8 mouse cellular contexts compared by ENCODE assay signal in genomic region chr7:45019031-45019571, GRCm38 (mm10). TPM values are rescaled to one million over a fixed set of nuclear protein-coding genes. Genes with fewer than 3 reads are reported as not detected.
DNase-seq lines count a peak whose midpoint lies in the region; ATAC-seq lines count a peak whose summit lies in the region.

No protein-coding gene starts in this region.

- DNase-seq in adrenal gland, adult (ENCODE audit: inconsistent age in 2 of 2, low spot score in 1 of 2) = peak; percentile 81 to 90
- no peak for DNase-seq in adrenal gland, postnatal 4 days (ENCODE audit: low spot score in 2 of 2)
- peak; percentile 58 for DNase-seq in adrenal gland, postnatal 14 days
- peak; percentile 91 for DNase-seq in heart, adult 8-10 months (ENCODE audit: low spot score)
- peak; percentile 76 for DNase-seq in kidney, adult 18-20 months
- peak; percentile 41 to 71 for DNase-seq in urinary bladder, postnatal 36 days (ENCODE audit: low spot score in 2 of 2)
- no peak for DNase-seq in frontal cortex, postnatal 25 days (ENCODE audit: low spot score in 2 of 2)

- peak overlapping the region; percentile 87 for H3K4me2 ChIP-seq in lung, embryonic 15.5 days

- 20% methylated on average over 8 of the region's 8 CpGs for WGBS in lung, embryonic 15.5 days

- H3K9me3 ChIP-seq in lung, embryonic 15.5 days = no peaks in the 10 kb centered on the region

- H3K4me3 ChIP-seq in lung, embryonic 15.5 days = peak overlapping the region; percentile 98

- H3K27me3 ChIP-seq in lung, embryonic 15.5 days = 0 out of 2 replicates have a peak, but pooled peaks cover 5% of the 10 kb centered on the region

- ATAC-seq in lung, embryonic 15.5 days (ENCODE audit: borderline replicate concordance, extremely low read depth, low FRiP score, low TSS enrichment) = no peak

- peak overlapping the region; percentile 100 for H3K27ac ChIP-seq in lung, embryonic 15.5 days

- no peaks in the 10 kb centered on the region for H3K36me3 ChIP-seq in lung, embryonic 15.5 days

- peak overlapping the region; percentile 8; the same call in 1 of the 2 replicates for H3K9ac ChIP-seq in lung, embryonic 15.5 days

- H3K4me1 ChIP-seq in lung, embryonic 15.5 days = peaks cover 29% of the 10 kb centered on the region

RNA-seq across cellular contexts. Expression of gene Rras, which starts 1.3 kb away (rescaled TPM):
- total RNA-seq in adrenal gland, postnatal 4 days (2021) = 10 to 100 TPM; 58.9 to 59.7 TPM
- total RNA-seq in adrenal gland, postnatal 14 days (2021) = 60.3 and 63.4 TPM in 2 replicates
- total RNA-seq in heart, adult 8-10 months (2022) = 10 to 100 TPM; 40.2 to 49.8 (median 44.1) TPM
- polyA plus RNA-seq in lung, embryonic 15.5 days (2015; fragmentation: Nextera tagmentation; extraction: Ambion mirVana) = 49.7 and 50.4 TPM in 2 replicates

RNA-seq across cellular contexts. Expression of gene Scaf1, which starts 2.9 kb away (rescaled TPM):
- total RNA-seq in adrenal gland, postnatal 4 days (2021) = 100 to 1,000 TPM; 114 TPM
- 76.3 and 77.2 TPM in 2 replicates for total RNA-seq in adrenal gland, postnatal 14 days (2021)
- total RNA-seq in heart, adult 8-10 months (2022) = 10 to 100 TPM; 46.8 to 56.2 (median 49.7) TPM
- polyA plus RNA-seq in lung, embryonic 15.5 days (2015; fragmentation: Nextera tagmentation; extraction: Ambion mirVana) = 35.5 and 36.5 TPM in 2 replicates

RNA-seq across cellular contexts. Expression of gene Bcl2l12, which starts 20.6 kb away (rescaled TPM):
- total RNA-seq in adrenal gland, postnatal 4 days (2021) = 10 to 100 TPM; 23.8 to 28.5 TPM
- 16.1 and 16.6 TPM in 2 replicates for total RNA-seq in adrenal gland, postnatal 14 days (2021)
- 10 to 100 TPM in 3 of 4 experiments, 1 to 10 TPM in 1; 8.6 to 13.5 (median 11.0) TPM for total RNA-seq in heart, adult 8-10 months (2022)
- 66.3 and 66.7 TPM in 2 replicates for polyA plus RNA-seq in lung, embryonic 15.5 days (2015; fragmentation: Nextera tagmentation; extraction: Ambion mirVana)

RNA-seq across cellular contexts. Expression of gene Irf3, which starts 21.7 kb away (rescaled TPM):
- total RNA-seq in adrenal gland, postnatal 4 days (2021) = 100 to 1,000 TPM; 106 to 111 TPM
- 95.1 and 108 TPM in 2 replicates for total RNA-seq in adrenal gland, postnatal 14 days (2021)
- 10 to 100 TPM; 23.2 to 31.9 (median 27.0) TPM for total RNA-seq in heart, adult 8-10 months (2022)
- 88.1 and 92.6 TPM in 2 replicates for polyA plus RNA-seq in lung, embryonic 15.5 days (2015; fragmentation: Nextera tagmentation; extraction: Ambion mirVana)

RNA-seq across cellular contexts. Expression of gene Prmt1, which starts 32.7 kb away (rescaled TPM):
- 100 to 1,000 TPM; 380 to 390 TPM for total RNA-seq in adrenal gland, postnatal 4 days (2021)
- total RNA-seq in adrenal gland, postnatal 14 days (2021) = 224 and 250 TPM in 2 replicates
- total RNA-seq in heart, adult 8-10 months (2022) = 100 to 1,000 TPM in 2 of 4 experiments, 10 to 100 TPM in 2; 88.3 to 107 (median 102) TPM
- 545 and 586 TPM in 2 replicates for polyA plus RNA-seq in lung, embryonic 15.5 days (2015; fragmentation: Nextera tagmentation; extraction: Ambion mirVana)

Comparison
In these comparisons a context has a peak if more than half of its experiments do, and no peak if none do; other contexts are left out.
1. DNase-seq: peak in adrenal gland, adult (2 of 2), adrenal gland, postnatal 14 days (single experiment), heart, adult 8-10 months (single experiment), kidney, adult 18-20 months (single experiment) and urinary bladder, postnatal 36 days (2 of 2); none in adrenal gland, postnatal 4 days (0 of 2) and frontal cortex, postnatal 25 days (0 of 2).